Mouse (Mus musculus) thymus, adult 2 months (tissue): Measurements from ENCODE around the gene Map2k1. TPM values are rescaled to one million over a fixed set of nuclear protein-coding genes. Genes with fewer than 3 reads are reported as not detected.

ENCODE experiments used
- DNase-seq: peaks from one replicate; pipeline ENCODE4 v3.0.0; 2021
- H3K27ac ChIP-seq: fragments of 200-500 bp; 2 replicates; pipeline ENCODE4 v1.5.1; 2012; ENCODE audit warnings: low read length, control low read depth; ENCODE audit not compliant: control insufficient read depth, insufficient read depth
- H3K27me3 ChIP-seq: fragments of 200-500 bp; 2 replicates; pipeline ENCODE4 v1.6.1; 2012; ENCODE audit warnings: mild to moderate bottlenecking, low read length, moderate library complexity, mixed read lengths; ENCODE audit not compliant: control insufficient read depth, insufficient read depth
- H3K36me3 ChIP-seq: fragments of 200-500 bp; 2 replicates; pipeline ENCODE4 v1.6.1; 2012; ENCODE audit warnings: mild to moderate bottlenecking, low read length, moderate library complexity; ENCODE audit not compliant: control insufficient read depth, insufficient read depth
- H3K4me1 ChIP-seq: fragments of 200-500 bp; replicated peaks from 2 replicates; pipeline ENCODE4 v1.6.1; 2012; ENCODE audit warnings: low read length; ENCODE audit not compliant: control insufficient read depth, insufficient read depth
- H3K4me3 ChIP-seq: fragments of 200-500 bp; 2 replicates; pipeline ENCODE4 v1.5.1; 2012; ENCODE audit warnings: mild to moderate bottlenecking, low read length, control low read depth, moderate library complexity; ENCODE audit not compliant: control insufficient read depth, insufficient read depth
- CTCF ChIP-seq: fragments of 200-500 bp; IDR thresholded peaks from 2 replicates; pipeline ENCODE4 v1.5.1; 2012; ENCODE audit warnings: mild to moderate bottlenecking, control low read depth, low read length, moderate library complexity, borderline replicate concordance; ENCODE audit not compliant: control insufficient read depth, poor library complexity, insufficient read depth; ENCODE audit errors: extremely low read depth
- POLR2A ChIP-seq: fragments of 200-500 bp; IDR thresholded peaks from 2 replicates; pipeline ENCODE4 v1.6.1; 2012; ENCODE audit warnings: mild to moderate bottlenecking, low read length, control low read depth, moderate library complexity; ENCODE audit not compliant: control insufficient read depth, poor library complexity, insufficient read depth; ENCODE audit errors: extremely low read depth
- WGBS: fragments of 180-500 bp; shearing (Covaris S2); methylation state at CpG from one replicate; pipeline ENCODE4 v1.1.7; 2018; 5-methylcytosine and 5-hydroxymethylcytosine counted together
- polyA plus RNA-seq: library from polyadenylated mRNA; depleted of rRNA; stranded (reverse); fragments of >200 nt; gene quantifications from 2 replicates; pipeline ENCODE4 v1.2.3, GENCODE M21; 2012

Gene Map2k1
- polyA plus RNA-seq, 1 experiment, result 50.4 TPM

GRCm38 (mm10) chr9:64227736-64228135 is 25.7 kb downstream of the Map2k1 start:
- peak overlapping the region; percentile 39; the same call in 1 of the 2 replicates for H3K27ac ChIP-seq
- peak; percentile 37 for DNase-seq
- WGBS, result 4% methylated on average over 12 of the region's 12 CpGs
- TF ChIP-seq POLR2A (no peak), CTCF (no peak)
- H3K4me3 ChIP-seq, result no peak overlapping the region
- H3K4me1 ChIP-seq, result peaks cover 6% of the 10 kb centered on the region
- no peaks in the 10 kb centered on the region for H3K36me3 ChIP-seq
- no peaks in the 10 kb centered on the region for H3K27me3 ChIP-seq

- Histone ChIP-seq H3K4me3 (no peak overlapping the region), H3K27ac (no peak overlapping the region), H3K4me1 (peaks cover 6% of the 10 kb centered on the region), H3K27me3 (no peaks in the 10 kb centered on the region), H3K36me3 (no peaks in the 10 kb centered on the region)
- DNase-seq, result no peak
- TF ChIP-seq POLR2A (no peak), CTCF (no peak)
Measured at GRCm38 (mm10) chr9:64225805-64226204, 27.6 kb downstream of the Map2k1 start.

- no peaks in the 10 kb centered on the region for H3K4me1 ChIP-seq
- no peak overlapping the region for H3K27ac ChIP-seq
- TF ChIP-seq CTCF (no peak), POLR2A (no peak)
- DNase-seq, result no peak
- no peaks in the 10 kb centered on the region for H3K36me3 ChIP-seq
- no peaks in the 10 kb centered on the region for H3K27me3 ChIP-seq
- no peak overlapping the region for H3K4me3 ChIP-seq
- WGBS, result 68% methylated on average over 2 of the region's 2 CpGs
Measured at GRCm38 (mm10) chr9:64222098-64222497, 31.3 kb downstream of the Map2k1 start.

GRCm38 (mm10) chr9:64221480-64221879 is 32.0 kb downstream of the Map2k1 start:
- no peak overlapping the region for H3K27ac ChIP-seq
- DNase-seq, result no peak
- H3K4me1 ChIP-seq, result no peaks in the 10 kb centered on the region
- H3K27me3 ChIP-seq, result no peaks in the 10 kb centered on the region
- 77% methylated on average over 4 of the region's 4 CpGs for WGBS
- no peak for TF ChIP-seq POLR2A
- TF ChIP-seq CTCF, result no peak
- H3K36me3 ChIP-seq, result no peaks in the 10 kb centered on the region
- no peak overlapping the region for H3K4me3 ChIP-seq

GRCm38 (mm10) chr9:64220603-64221002 is 32.8 kb downstream of the Map2k1 start:
- Histone ChIP-seq H3K4me3 (no peak overlapping the region), H3K36me3 (no peaks in the 10 kb centered on the region), H3K27ac (no peak overlapping the region), H3K27me3 (no peaks in the 10 kb centered on the region), H3K4me1 (no peaks in the 10 kb centered on the region)
- TF ChIP-seq POLR2A (no peak), CTCF (no peak)
- DNase-seq, result no peak
- WGBS, result 100% methylated on average over 1 of the region's 1 CpGs

- Histone ChIP-seq H3K4me1 (no peaks in the 10 kb centered on the region), H3K4me3 (no peak overlapping the region), H3K27me3 (no peaks in the 10 kb centered on the region), H3K36me3 (no peaks in the 10 kb centered on the region), H3K27ac (no peak overlapping the region)
- WGBS, result 98% methylated on average over 10 of the region's 10 CpGs
- TF ChIP-seq POLR2A, result no peak
- TF ChIP-seq CTCF, result no peak
- no peak for DNase-seq
Measured at GRCm38 (mm10) chr9:64219772-64220420, 33.5 kb downstream of the Map2k1 start.

GRCm38 (mm10) chr9:64219305-64219704 is 34.1 kb downstream of the Map2k1 start:
- H3K27me3 ChIP-seq, result no peaks in the 10 kb centered on the region
- no peaks in the 10 kb centered on the region for H3K36me3 ChIP-seq
- H3K4me3 ChIP-seq, result no peak overlapping the region
- TF ChIP-seq CTCF (no peak), POLR2A (no peak)
- H3K4me1 ChIP-seq, result no peaks in the 10 kb centered on the region
- no peak overlapping the region for H3K27ac ChIP-seq
- WGBS, result 92% methylated on average over 1 of the region's 1 CpGs
- DNase-seq, result no peak
